Mouse (Mus musculus): ENCODE results near the gene Knstrn.

- no peak for TF ChIP-seq EP300 (optimal IDR thresholded peaks at IDR 0.05)
- no peak for TF ChIP-seq CTCF (IDR thresholded peaks at IDR 0.05; ENCODE audit: low read depth)
These were observed 24.5 kb downstream of the Knstrn start for GRCm38 (mm10) chr2:118838330-118838729.

Measured in stomach, postnatal 0 days (tissue).